20 mouse cellular contexts compared by ENCODE assay signal in the genomic region with DNA sequence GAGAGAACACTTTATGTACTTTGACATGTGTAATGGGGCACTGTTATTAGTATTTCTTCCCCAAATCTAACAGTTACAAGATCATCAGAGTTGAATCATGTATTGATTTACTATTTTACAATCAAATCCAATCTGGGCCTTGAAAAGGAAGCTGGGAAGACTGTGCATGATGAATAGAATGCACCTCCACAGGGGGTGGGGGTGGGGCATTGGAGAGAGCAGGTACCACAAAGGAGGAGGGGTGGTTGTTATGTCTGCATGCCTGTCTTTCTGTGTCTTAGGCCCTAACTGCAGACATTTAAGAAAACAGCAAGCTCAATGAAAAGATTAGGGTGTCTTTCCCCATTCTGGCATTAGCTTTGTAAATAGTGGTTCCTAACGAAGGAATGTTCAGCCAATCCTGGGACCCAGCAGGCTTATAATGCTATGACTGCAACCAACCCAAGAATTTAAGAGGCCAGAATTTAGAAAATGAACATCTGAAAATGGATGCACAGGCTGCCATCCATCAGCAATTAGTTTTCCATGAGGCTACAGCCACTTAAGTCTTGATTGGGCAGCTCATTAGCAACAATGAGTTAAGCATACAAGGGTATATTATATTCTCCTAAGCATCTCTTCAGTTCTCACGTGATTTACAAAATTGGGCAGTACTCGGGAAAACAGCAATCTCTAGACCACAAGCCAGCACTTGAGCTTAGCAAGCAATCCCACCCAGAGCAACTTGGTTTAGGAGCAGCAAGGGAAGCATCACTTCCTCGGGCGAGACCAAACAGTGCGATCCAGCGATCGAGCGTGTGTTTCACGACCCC. TPM values are rescaled to one million over a fixed set of nuclear protein-coding genes. Genes with fewer than 3 reads are reported as not detected.
DNase-seq lines count a peak whose midpoint lies in the region; ATAC-seq lines count a peak whose summit lies in the region.
"Had no signal": no experiment of that assay in that cellular context is flagged by ENCODE, and none has a peak within 500 bp of the region (broad histone marks: within the 10 kb centered on the region; RNA-seq: fewer than 3 reads in every experiment).

No protein-coding gene starts in this region.

- H3K27me3 ChIP-seq in forebrain, embryonic 13.5 days = no peaks in the 10 kb centered on the region
- no peaks in the 10 kb centered on the region for H3K27me3 ChIP-seq in forebrain, embryonic 10.5 days (ENCODE audit: poor library complexity, severe bottlenecking)
- no peaks in the 10 kb centered on the region for H3K27me3 ChIP-seq in neural tube, embryonic 15.5 days (replicated peaks)
- no peaks in the 10 kb centered on the region for H3K27me3 ChIP-seq in forebrain, embryonic 14.5 days (replicated peaks; ENCODE audit: control insufficient read depth, insufficient read depth, low read length)
- H3K27me3 ChIP-seq: CH12.LX; embryonic facial prominence, embryonic 13.5 days; heart, embryonic 15.5 days; hindbrain, embryonic 15.5 days had no signal

- no peak overlapping the region; the same call in 1 of the 2 replicates for H3K4me2 ChIP-seq in forebrain, embryonic 13.5 days
- H3K4me2 ChIP-seq in neural tube, embryonic 15.5 days = no peak overlapping the region
- no peak overlapping the region for H3K4me2 ChIP-seq in forebrain, embryonic 14.5 days (ENCODE audit: low read length)
- H3K4me2 ChIP-seq: embryonic facial prominence, embryonic 13.5 days; heart, embryonic 11.5 days; heart, embryonic 15.5 days; hindbrain, embryonic 15.5 days had no signal

- no peaks in the 10 kb centered on the region for H3K9me3 ChIP-seq in forebrain, embryonic 13.5 days (replicated peaks)
- H3K9me3 ChIP-seq in forebrain, embryonic 10.5 days = no peaks in the 10 kb centered on the region
- no peaks in the 10 kb centered on the region for H3K9me3 ChIP-seq in neural tube, embryonic 15.5 days (replicated peaks)
- H3K9me3 ChIP-seq in forebrain, embryonic 14.5 days (replicated peaks; ENCODE audit: control insufficient read depth, low read length) = no peaks in the 10 kb centered on the region
- H3K9me3 ChIP-seq: embryonic facial prominence, embryonic 13.5 days; heart, embryonic 15.5 days; hindbrain, embryonic 10.5 days; hindbrain, embryonic 15.5 days had no signal

- peaks cover 52% of the 10 kb centered on the region for H3K36me3 ChIP-seq in forebrain, embryonic 13.5 days (ENCODE audit: poor library complexity, severe bottlenecking)
- H3K36me3 ChIP-seq in forebrain, embryonic 10.5 days (replicated peaks) = peaks cover 97% of the 10 kb centered on the region
- no peaks in the 10 kb centered on the region for H3K36me3 ChIP-seq in neural tube, embryonic 15.5 days
- peaks cover 40% of the 10 kb centered on the region for H3K36me3 ChIP-seq in forebrain, embryonic 14.5 days (ENCODE audit: control insufficient read depth, insufficient read depth, low read length)
- H3K36me3 ChIP-seq: hindbrain, embryonic 15.5 days had no signal

- DNase-seq in forebrain, embryonic 10.5 days (ENCODE audit: extremely low spot score, low spot score) = no peak
- no peak for DNase-seq in neural tube, embryonic 10.5 days (ENCODE audit: extremely low spot score, low spot score)
- DNase-seq in forebrain, embryonic 14.5 days (ENCODE audit: low spot score) = peak; percentile 33
- DNase-seq in embryo, embryonic 10 days (ENCODE audit: low spot score) = no peak
- no peak for DNase-seq in spleen, postnatal 36 days (ENCODE audit: low spot score in 2 of 2)
- DNase-seq: adrenal gland, postnatal 14 days; gastrocnemius, postnatal 10 days; heart, adult 2 months; heart, postnatal 14 days; kidney, adult 8-10 months had no signal

- no peak overlapping the region for H3K4me3 ChIP-seq in forebrain, embryonic 13.5 days
- no peak overlapping the region for H3K4me3 ChIP-seq in forebrain, embryonic 10.5 days
- H3K4me3 ChIP-seq in neural tube, embryonic 15.5 days (replicated peaks) = no peak overlapping the region
- no peak overlapping the region for H3K4me3 ChIP-seq in forebrain, embryonic 14.5 days (ENCODE audit: low read depth, low read length)
- H3K4me3 ChIP-seq: embryonic facial prominence, embryonic 13.5 days; heart, adult 2 months; heart, embryonic 15.5 days; hindbrain, embryonic 10.5 days; hindbrain, embryonic 15.5 days had no signal

- H3K4me1 ChIP-seq in forebrain, embryonic 13.5 days = peaks cover 5% of the 10 kb centered on the region
- H3K4me1 ChIP-seq in forebrain, embryonic 10.5 days = peaks cover 11% of the 10 kb centered on the region
- H3K4me1 ChIP-seq in neural tube, embryonic 15.5 days = peaks cover 4% of the 10 kb centered on the region; the same call in 1 of the 2 replicates
- peaks cover 4% of the 10 kb centered on the region; the same call in 1 of the 2 replicates for H3K4me1 ChIP-seq in forebrain, embryonic 14.5 days (ENCODE audit: control insufficient read depth, insufficient read depth, low read length)
- H3K4me1 ChIP-seq: embryonic facial prominence, embryonic 13.5 days; heart, embryonic 15.5 days; hindbrain, embryonic 10.5 days; hindbrain, embryonic 15.5 days had no signal

- ATAC-seq in forebrain, embryonic 13.5 days = peak; percentile 45; the same call in 1 of the 2 replicates
- ATAC-seq in neural tube, embryonic 15.5 days (ENCODE audit: low FRiP score) = peak; percentile 63; the same call in 1 of the 2 replicates
- peak; percentile 57; the same call in 1 of the 2 replicates for ATAC-seq in forebrain, embryonic 14.5 days
- ATAC-seq: inflammation-experienced regulatory T-cells, adult 6 months; intestine, postnatal 0 days had no signal

- no peak overlapping the region for H3K9ac ChIP-seq in forebrain, embryonic 13.5 days
- H3K9ac ChIP-seq in neural tube, embryonic 15.5 days (replicated peaks) = no peak overlapping the region
- no peak overlapping the region for H3K9ac ChIP-seq in forebrain, embryonic 14.5 days (ENCODE audit: low read length)
- H3K9ac ChIP-seq: embryonic facial prominence, embryonic 13.5 days; heart, embryonic 15.5 days; hindbrain, embryonic 15.5 days had no signal

- peak overlapping the region; percentile 61 for H3K27ac ChIP-seq in forebrain, embryonic 13.5 days
- no peak overlapping the region for H3K27ac ChIP-seq in forebrain, embryonic 10.5 days
- peak overlapping the region; percentile 28 for H3K27ac ChIP-seq in neural tube, embryonic 15.5 days (replicated peaks)
- peak overlapping the region; percentile 57 for H3K27ac ChIP-seq in forebrain, embryonic 14.5 days (ENCODE audit: low read depth, low read length)
- H3K27ac ChIP-seq: embryonic facial prominence, embryonic 13.5 days; heart, adult 2 months; heart, embryonic 15.5 days; hindbrain, embryonic 10.5 days; hindbrain, embryonic 15.5 days had no signal

- WGBS in forebrain, embryonic 13.5 days = 43% methylated on average over 10 of the region's 10 CpGs
- 74% methylated on average over 10 of the region's 10 CpGs for WGBS in forebrain, embryonic 10.5 days
- 62% methylated on average over 10 of the region's 10 CpGs for WGBS in neural tube, embryonic 15.5 days
- WGBS in forebrain, embryonic 14.5 days = 37% methylated on average over 10 of the region's 10 CpGs

RNA-seq across cellular contexts. Expression of gene Cenpf, which starts 23.6 kb away (rescaled TPM):
- polyA plus RNA-seq in forebrain, embryonic 13.5 days (2015; fragmentation: Nextera tagmentation; extraction: Ambion mirVana) = 119 and 123 TPM in 2 replicates
- polyA plus RNA-seq in forebrain, embryonic 10.5 days (2016; fragmentation: Nextera tagmentation; extraction: Ambion mirVana) = 131 and 136 TPM in 2 replicates
- 11.2 and 24.1 TPM in 2 replicates for polyA plus RNA-seq in neural tube, embryonic 15.5 days (2015; fragmentation: Nextera tagmentation; extraction: Ambion mirVana)
- 43.6 and 50.5 TPM in 2 replicates for polyA plus RNA-seq in forebrain, embryonic 14.5 days (2014; fragmentation: Nextera tagmentation; extraction: Ambion mirVana)
